Mouse (Mus musculus): ENCODE measurements around the gene Foxj3.

DNA sequence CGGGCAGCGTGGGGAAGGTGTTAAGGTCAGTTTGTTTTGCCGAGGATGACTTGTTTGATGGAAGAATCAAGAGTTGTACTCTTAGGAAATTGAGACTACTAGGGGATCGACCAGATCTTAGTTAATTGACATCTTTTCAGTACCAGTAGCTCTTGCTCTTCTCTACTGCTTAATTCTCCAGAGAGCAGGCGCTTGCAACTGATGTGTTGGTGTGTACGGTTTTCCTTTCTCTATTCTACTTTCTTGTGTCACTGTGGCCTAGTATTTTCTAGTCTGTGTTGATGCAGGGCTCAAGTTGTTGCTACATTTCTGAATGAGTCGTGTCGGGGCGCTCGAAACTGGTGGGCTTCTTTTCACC is 3.7 kb downstream of the Foxj3 start:
- TF ChIP-seq CTCF (IDR thresholded peaks at IDR 0.05; ENCODE audit: borderline replicate concordance, insufficient read depth, low read length) (no peak), POLR2A (IDR thresholded peaks at IDR 0.05; ENCODE audit: low read depth, low read length) (no peak)
